Mouse (Mus musculus): ENCODE results near the gene Gm29609. TPM values are rescaled to one million over a fixed set of nuclear protein-coding genes. Genes with fewer than 3 reads are reported as not detected.

Gm29609 gene
- total and polyA plus RNA-seq, 3 experiments = 0.57 to 2.7 (median 1.2) TPM

DNA sequence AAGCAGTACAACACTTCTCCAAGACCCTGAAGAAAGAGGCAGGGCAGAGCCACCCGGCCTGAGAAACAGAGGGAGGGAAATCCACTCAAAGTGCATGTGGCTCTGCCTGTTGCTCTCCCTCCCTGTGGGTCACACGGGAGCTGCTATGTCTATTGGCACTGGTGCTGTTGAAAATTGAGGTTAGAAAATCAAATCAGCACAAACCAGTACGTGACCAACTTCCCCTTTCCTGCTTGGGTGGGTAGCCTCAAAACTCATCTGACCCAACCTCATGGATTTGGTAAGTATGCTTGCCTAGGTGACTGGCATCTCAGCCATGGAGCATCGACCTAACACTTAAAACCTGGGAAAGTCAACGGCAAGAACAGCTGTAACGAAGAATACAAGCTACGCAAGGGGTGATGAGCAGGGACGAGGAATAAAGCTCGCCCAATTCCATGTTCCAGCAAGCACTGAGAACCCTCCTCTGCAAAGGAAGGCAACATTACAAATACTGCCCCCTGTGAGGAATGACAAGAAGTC lies 73.8 kb downstream of the Gm29609 start, which contains the start of gene Dnajc5g:
TSS of gene Dnajc5g (plus strand) at position 472 of the 522 bp plus-strand sequence.
- no peak for DNase-seq (ENCODE audit: extremely low read depth)

GRCm38 (mm10) chr5:31095711-31096480 lies 83.8 kb downstream of the Gm29609 start:
- peak overlapping the region in 2 of 3 experiments; percentile 32 to 44 for H3K4me3 ChIP-seq (replicated peaks in 1 of 3; ENCODE audit: low read depth in 2 of 3, low read length in 2 of 3, poor library complexity in 1 of 3)
- dilution Hi-C loops (cut with MboI; ENCODE audit: extremely low pct_ligation_motif_present, extremely low pct_unique_long_range_greater_than_20kb, low sequenced_read_pairs) (no loop called here), in situ Hi-C loops (cut with MboI; ENCODE audit: low pct_ligation_motif_present, low pct_unique_long_range_greater_than_20kb, low sequenced_read_pairs) (no loop called here)
- no peak for DNase-seq (ENCODE audit: extremely low read depth)
- H3K9ac ChIP-seq (ENCODE audit: insufficient read depth, low read depth) = no peak overlapping the region
- no peak for TF ChIP-seq PAX5 (IDR thresholded peaks at IDR 0.05; ENCODE audit: low read length)
- TF ChIP-seq POLR2AphosphoS2 (IDR thresholded peaks at IDR 0.05; ENCODE audit: low read depth, low read length) = no peak
- no peak for TF ChIP-seq ZKSCAN1 (IDR thresholded peaks at IDR 0.05; ENCODE audit: borderline replicate concordance, low read depth, low read length)
- H3K79me2 ChIP-seq (replicated peaks; ENCODE audit: control insufficient read depth, extremely low read depth, insufficient read depth, poor library complexity, severe bottlenecking) = no peaks in the 10 kb centered on the region
- no peak overlapping the region for H3K27ac ChIP-seq (ENCODE audit: insufficient read depth, low read depth)
- no peaks in the 10 kb centered on the region for H3K36me3 ChIP-seq (replicated peaks in 1 of 2; ENCODE audit: control insufficient read depth in 1 of 2, insufficient read depth in 1 of 2, low read length in 1 of 2)
- H3K27me3 ChIP-seq (replicated peaks) = peaks cover 73% of the 10 kb centered on the region
- H3K4me2 ChIP-seq (ENCODE audit: insufficient read depth, low read depth, poor library complexity, severe bottlenecking) = peak overlapping the region; percentile 82
- H3K9me3 ChIP-seq (replicated peaks; ENCODE audit: low read length) = peaks cover 10% of the 10 kb centered on the region
- peaks cover 7 to 22% of the 10 kb centered on the region in 2 experiments for H3K4me1 ChIP-seq (ENCODE audit: control insufficient read depth in 1 of 2, insufficient read depth in 2 of 2)

More for the DNA sequence above, 73.8 kb downstream of the Gm29609 start, which contains the start of gene Dnajc5g:
- no peak within 1 kb of the TSS for H3K27ac ChIP-seq (ENCODE audit: insufficient read depth, low read depth)
- no peak within 1 kb of the TSS for H3K4me3 ChIP-seq (replicated peaks in 1 of 3; ENCODE audit: low read depth in 2 of 3, low read length in 2 of 3, poor library complexity in 1 of 3)
- H3K27me3 ChIP-seq (replicated peaks) = peaks cover 26% of the 10 kb centered on the region
- no peaks in the 10 kb centered on the region for H3K36me3 ChIP-seq (replicated peaks in 1 of 2; ENCODE audit: control insufficient read depth in 1 of 2, insufficient read depth in 1 of 2, low read length in 1 of 2)
- TF ChIP-seq HCFC1 (IDR thresholded peaks at IDR 0.05; ENCODE audit: low read depth, low read length) = no peak
- TF ChIP-seq SIN3A (IDR thresholded peaks at IDR 0.05; ENCODE audit: low read length) = no peak
- no peak for TF ChIP-seq MEF2A (IDR thresholded peaks at IDR 0.05; ENCODE audit: borderline replicate concordance, low read depth, low read length)
- TF ChIP-seq E2F4 (IDR thresholded peaks at IDR 0.05; ENCODE audit: insufficient replicate concordance, low read depth, low read length) = no peak
- no peak for TF ChIP-seq CHD1 (IDR thresholded peaks at IDR 0.05; ENCODE audit: low read depth, low read length)
- no peak for TF ChIP-seq MYC (IDR thresholded peaks at IDR 0.05; ENCODE audit: low read depth, low read length)
- no peak within 1 kb of the TSS for H3K9ac ChIP-seq (ENCODE audit: insufficient read depth, low read depth)
- no peaks in the 10 kb centered on the region for H3K9me3 ChIP-seq (replicated peaks; ENCODE audit: low read length)
- dilution Hi-C loops (cut with MboI; ENCODE audit: extremely low pct_ligation_motif_present, extremely low pct_unique_long_range_greater_than_20kb, low sequenced_read_pairs) (no loop called here), in situ Hi-C loops (cut with MboI; ENCODE audit: low pct_ligation_motif_present, low pct_unique_long_range_greater_than_20kb, low sequenced_read_pairs) (no loop called here)
- no peaks in the 10 kb centered on the region; the same call in 1 of the 2 replicates for H3K79me2 ChIP-seq (replicated peaks; ENCODE audit: control insufficient read depth, extremely low read depth, insufficient read depth, poor library complexity, severe bottlenecking)
- H3K4me1 ChIP-seq (ENCODE audit: control insufficient read depth in 1 of 2, insufficient read depth in 2 of 2) = peaks cover 4 to 9% of the 10 kb centered on the region in 2 experiments; a peak in 3 of 4 replicates
- H3K4me2 ChIP-seq (ENCODE audit: insufficient read depth, low read depth, poor library complexity, severe bottlenecking) = no peak within 1 kb of the TSS
